Mouse (Mus musculus) ZHBTc4 (cell line): Measurements from ENCODE around the gene Usp1.
A peak's percentile ranks its signal among the peaks of the same experiment; 100 is the strongest.
"Not testable (repeated sequence)": the region's sequence is repeated elsewhere in the genome, so short reads cannot be mapped to it uniquely, and the experiment has no call there.

Experiments used
- DNase-seq: peaks from one replicate; pipeline ENCODE4 v3.0.0-alpha.2; 2011; ENCODE audit warnings: low read depth, low spot score

Gene Usp1

GRCm38 (mm10) chr4:98923568-98924070 lies at the start of gene Usp1:
Gene Usp1, plus strand, starts transcription at chr4:98923810.
- no peak for DNase-seq

GRCm38 (mm10) chr4:98882706-98883105 lies 40.9 kb upstream of the Usp1 start:
- DNase-seq, result peak; percentile 89

GRCm38 (mm10) chr4:98886377-98886776 lies 37.2 kb upstream of the Usp1 start:
- no peak for DNase-seq

GRCm38 (mm10) chr4:98887148-98887547 lies 36.5 kb upstream of the Usp1 start:
- DNase-seq, result peak; percentile 79

GRCm38 (mm10) chr4:98910246-98910645 lies 13.4 kb upstream of the Usp1 start:
- no peak for DNase-seq

- no peak for DNase-seq
Measured at GRCm38 (mm10) chr4:98917724-98918123, 5.9 kb upstream of the Usp1 start.

- no peak for DNase-seq
Measured at GRCm38 (mm10) chr4:98918204-98918603, 5.4 kb upstream of the Usp1 start.

GRCm38 (mm10) chr4:98920896-98921295 lies 2.7 kb upstream of the Usp1 start:
- DNase-seq, result no peak

GRCm38 (mm10) chr4:98922061-98922642 lies 1.5 kb upstream of the Usp1 start:
- peak; percentile 35 for DNase-seq

- DNase-seq, result peak; percentile 100
Measured at GRCm38 (mm10) chr4:98922643-98923567, 705 bp upstream of the Usp1 start.

GRCm38 (mm10) chr4:98924071-98924905 lies 678 bp downstream of the Usp1 start:
- DNase-seq, result peak; percentile 51

- DNase-seq, result no peak
Measured at GRCm38 (mm10) chr4:98924906-98925178, 1.2 kb downstream of the Usp1 start.

GRCm38 (mm10) chr4:98925250-98925781 lies 1.7 kb downstream of the Usp1 start:
- no peak for DNase-seq

GRCm38 (mm10) chr4:98936036-98936435 lies 12.4 kb downstream of the Usp1 start:
- DNase-seq, result no peak

GRCm38 (mm10) chr4:98938210-98938609 lies 14.6 kb downstream of the Usp1 start:
- not testable (repeated sequence) for DNase-seq

- DNase-seq, result no peak
Measured at GRCm38 (mm10) chr4:98950563-98950962, 27.0 kb downstream of the Usp1 start.

- no peak for DNase-seq
Measured at GRCm38 (mm10) chr4:98955986-98956385, 32.4 kb downstream of the Usp1 start.

GRCm38 (mm10) chr4:98960243-98960642 lies 36.6 kb downstream of the Usp1 start:
- DNase-seq, result no peak

- no peak for DNase-seq
Measured at GRCm38 (mm10) chr4:98969946-98970345, 46.3 kb downstream of the Usp1 start.

- no peak for DNase-seq
Measured at GRCm38 (mm10) chr4:98975741-98976140, 52.1 kb downstream of the Usp1 start.

GRCm38 (mm10) chr4:98978288-98978687 lies 54.7 kb downstream of the Usp1 start:
- not testable (repeated sequence) for DNase-seq

- no peak for DNase-seq
Measured at GRCm38 (mm10) chr4:98978693-98979092, 55.1 kb downstream of the Usp1 start.
